Mouse (Mus musculus) layer of hippocampus, adult 9-11 months (tissue): ENCODE results near the gene Fam198b.
"Not testable (repeated sequence)": the region's sequence is repeated elsewhere in the genome, so short reads cannot be mapped to it uniquely, and the experiment has no call there.

Source experiments
- DNase-seq: peaks from one replicate; pipeline ENCODE4 v3.0.0; 2022

Fam198b gene

DNA sequence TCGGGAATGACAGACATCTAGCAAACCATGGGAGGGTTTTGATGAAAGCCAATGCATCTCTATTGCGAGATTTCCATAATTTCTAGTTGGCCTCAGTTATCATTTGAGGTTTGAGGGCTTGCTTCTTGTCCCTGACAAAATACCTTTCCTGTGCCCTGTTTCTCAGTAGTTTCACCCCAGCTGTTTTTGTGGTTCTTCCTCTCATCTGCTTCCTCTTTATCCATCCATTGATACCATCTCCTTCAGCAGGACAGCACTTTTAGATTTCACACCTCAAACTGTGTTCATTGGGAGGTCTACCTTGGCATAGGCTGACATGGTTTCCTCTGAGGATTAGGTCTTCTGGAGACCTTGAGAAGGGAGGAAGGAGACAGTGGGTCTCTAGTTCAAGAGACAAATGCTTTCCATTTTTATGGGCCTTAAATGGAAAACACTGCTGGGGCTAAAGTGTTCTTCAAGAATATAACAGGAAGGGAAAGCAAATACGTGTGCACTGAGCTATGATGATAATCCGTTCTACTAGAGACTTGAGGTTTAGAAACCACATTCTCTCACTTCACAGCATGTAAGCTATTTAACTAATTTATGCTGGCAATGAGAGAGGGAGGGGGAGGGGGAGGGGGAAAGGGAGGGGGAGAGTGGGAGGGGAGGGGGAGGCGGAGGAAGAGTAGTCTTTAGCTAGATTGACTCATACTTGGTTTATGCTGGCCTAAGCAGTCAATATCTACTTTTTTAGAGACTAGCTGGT lies 41.8 kb downstream of the Fam198b start:
- DNase-seq = no peak

DNA sequence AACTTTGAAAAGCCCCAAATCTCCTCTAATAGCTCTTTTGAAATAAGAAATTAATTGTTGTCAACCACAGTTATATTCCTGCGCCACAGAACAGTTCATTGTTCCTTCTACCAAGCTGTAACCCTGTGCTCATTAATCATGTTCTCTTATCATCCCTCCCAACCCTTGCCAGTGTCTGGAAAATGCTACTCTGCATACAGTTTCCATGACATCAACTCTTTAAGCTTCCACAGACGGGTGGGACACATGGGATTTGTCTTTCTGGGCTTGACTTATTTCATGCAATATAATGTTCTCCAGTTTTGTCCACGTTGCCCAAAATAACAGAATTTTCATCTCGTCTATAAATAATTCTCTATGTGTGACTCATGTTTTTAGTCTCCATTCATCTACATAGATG lies 42.7 kb downstream of the Fam198b start:
- DNase-seq = no peak

DNA sequence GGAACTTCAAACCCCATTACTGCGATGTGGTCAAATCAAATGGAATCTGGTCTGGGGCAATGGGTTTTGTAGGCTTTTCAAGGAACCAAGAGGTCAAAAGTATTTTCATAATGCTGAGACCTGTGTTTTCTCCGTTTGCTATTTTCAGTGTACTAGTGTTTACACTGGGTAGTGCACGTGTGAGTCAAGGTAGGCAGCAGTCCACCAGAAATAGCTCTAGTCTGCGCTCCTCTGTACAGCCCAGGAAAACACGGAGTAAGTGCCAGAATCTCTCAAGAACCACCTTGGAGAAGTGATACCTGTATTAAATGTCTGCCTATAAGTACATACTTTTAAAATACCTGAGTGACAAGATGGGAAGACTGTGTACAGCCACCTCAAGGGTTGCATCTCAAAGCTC lies 44.1 kb downstream of the Fam198b start:
- no peak for DNase-seq

DNA sequence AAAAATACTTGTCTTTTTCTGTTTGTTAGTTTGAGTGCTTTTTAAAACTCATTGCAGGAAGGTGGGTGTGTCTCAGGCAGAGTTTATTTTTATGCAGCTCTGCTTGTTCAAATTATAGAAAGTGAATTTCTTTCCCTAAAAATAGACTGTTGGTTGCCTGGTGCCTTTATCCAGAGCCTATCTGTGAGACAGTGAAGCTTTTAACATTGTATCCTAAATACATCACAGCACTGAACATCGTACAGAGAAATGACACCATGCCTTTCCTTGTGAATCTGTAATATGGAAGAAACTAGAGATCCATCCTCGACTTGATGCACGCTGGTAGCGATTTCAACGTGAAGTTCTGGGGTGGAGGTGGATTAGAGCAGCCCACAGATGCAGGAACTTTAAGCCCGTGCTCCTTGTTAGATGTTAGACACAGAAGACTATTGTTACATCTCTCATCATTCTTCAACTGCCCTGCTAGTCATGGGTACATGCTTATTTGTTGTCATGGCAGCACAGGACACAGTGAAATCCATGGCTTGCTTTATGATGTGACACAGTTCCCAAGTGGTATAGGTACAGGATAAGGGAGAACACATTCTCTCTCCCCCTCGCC lies 45.9 kb downstream of the Fam198b start:
- peak; percentile 35 for DNase-seq

DNA sequence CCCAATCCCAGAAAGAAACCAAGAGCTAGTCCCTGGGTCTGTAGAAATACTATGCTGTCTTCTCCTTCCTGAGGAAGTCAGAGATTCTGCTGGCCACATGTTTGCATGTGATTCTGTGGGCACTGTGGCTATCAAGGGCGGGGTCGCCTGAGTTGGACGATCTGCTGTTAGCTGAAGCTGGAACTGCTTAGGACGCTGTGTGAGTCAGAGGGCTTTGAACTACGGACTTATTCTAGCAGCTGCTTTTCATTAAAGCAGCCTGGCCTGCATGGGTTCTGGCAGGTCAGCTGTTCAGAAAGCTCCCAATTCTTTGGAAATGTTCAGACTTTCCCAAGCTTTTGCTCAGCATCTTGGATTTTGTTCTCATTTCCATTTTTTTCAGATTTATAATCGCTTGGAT lies 51.9 kb downstream of the Fam198b start:
- no peak for DNase-seq

DNA sequence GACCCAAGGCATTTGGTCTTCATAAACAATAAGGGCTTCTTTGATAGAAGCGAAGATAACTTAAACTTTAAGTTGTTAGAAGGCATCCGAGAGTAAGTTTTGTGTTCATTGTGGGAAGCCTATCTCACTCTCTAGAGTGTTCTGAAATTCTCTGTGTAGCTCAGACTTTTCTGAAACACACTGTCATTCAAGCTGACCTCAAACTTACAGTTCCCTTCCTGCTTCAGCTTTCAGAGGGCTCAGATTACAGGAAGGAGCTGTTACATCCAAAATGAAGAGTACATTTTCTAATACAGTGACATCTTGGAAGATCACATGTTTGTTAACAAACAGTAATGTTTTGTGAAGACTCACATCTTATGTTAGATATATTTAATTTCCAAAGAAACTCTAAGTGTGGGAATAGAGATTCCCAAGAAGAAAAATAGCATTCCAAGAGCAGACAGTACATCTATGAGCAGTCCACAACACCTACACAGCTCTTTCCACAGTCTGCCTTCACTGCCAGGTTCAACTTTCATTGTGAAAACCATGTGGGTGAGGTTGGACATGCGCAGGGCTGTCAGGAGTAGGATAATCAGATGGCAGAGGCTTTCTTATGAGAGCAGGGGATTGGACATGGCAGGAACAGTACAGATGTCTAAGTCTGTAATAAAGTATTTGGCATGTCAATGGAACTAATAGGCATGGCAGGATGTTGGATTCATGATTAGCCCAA lies 52.6 kb downstream of the Fam198b start:
- no peak for DNase-seq

DNA sequence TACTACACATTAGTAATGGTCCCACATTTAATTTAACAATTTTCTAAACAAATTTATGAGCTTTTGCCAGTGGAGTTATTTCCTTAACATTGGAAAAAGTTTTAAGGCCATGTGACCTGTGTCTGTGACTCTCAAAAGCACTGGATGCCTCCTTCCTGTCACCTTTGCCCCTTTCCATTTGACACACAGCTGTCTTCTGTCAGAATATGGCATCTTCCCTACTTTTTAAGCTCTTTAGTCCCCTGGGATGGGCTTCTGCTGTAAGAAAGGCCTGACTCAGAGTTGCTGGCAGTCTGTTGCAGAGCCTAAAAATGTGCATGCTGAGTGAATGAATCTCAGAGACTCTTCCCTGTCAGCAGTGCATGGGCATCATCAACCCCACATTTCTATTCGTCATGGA lies 63.4 kb downstream of the Fam198b start:
- no peak for DNase-seq

DNA sequence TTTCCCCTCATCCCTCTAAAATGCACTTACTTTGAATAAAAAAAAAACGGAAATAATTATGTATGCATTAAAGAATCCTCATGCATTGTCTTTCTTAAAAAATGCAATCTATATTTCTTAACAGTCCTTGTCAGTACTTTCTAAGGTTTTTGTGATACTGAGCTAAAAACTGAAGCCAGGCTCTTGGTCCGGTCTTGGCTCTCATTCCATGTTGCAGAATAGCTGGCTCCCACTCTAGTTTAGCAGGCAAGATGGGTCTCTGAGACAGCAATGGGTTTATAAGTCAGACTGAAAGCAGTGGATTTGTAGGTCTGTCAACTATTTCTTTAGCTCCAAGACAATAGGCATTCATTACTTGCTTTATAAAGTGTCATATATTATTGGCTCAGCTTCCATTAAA lies 63.8 kb downstream of the Fam198b start:
- no peak for DNase-seq

DNA sequence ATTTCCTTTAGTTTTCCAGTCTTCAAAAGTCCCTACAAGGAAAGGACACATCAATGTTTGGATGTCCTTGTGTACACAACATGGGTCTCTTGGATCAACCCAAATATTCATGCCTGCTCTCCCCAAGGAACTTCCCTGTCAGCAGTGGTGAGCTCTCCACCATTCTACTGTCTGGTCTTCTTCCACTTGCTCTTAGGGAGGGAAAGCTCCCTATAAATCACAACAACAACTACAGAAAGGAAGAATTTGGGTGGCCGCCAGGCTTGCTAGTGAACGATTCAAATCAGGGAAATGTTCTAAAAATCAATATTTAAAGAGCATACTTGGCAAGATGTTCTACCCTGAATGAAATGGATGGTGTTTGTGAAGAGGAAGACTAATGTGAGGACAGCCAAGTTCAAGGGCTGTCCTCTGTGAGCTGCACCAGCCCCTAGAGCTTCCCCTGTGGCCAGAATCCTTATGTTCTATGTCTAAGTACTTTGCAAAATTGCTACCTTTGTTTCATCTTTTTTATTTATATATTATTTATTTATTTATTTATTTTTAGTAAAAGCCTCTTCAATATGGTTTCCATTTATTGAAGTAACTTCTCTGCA lies 68.9 kb downstream of the Fam198b start:
- no peak for DNase-seq

DNA sequence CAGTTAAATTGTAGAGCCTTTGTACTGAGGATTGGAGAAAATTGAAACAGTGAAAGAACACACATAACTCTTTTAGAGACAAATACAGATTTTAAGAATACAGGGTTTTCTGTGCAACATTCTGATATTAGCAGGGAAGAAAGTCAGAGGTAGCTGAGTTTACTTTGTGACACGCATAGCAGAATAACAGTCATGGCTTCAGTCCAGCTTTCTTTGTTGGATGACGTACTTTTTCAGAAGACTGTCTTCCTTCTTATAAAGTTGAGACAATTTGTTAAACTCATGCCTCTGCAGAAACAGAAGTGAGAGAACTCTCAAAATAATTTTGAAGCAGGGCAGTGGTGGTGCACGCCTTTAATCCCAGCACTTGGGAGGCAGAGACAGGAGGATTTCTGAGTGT lies 70.9 kb downstream of the Fam198b start:
- no peak for DNase-seq

DNA sequence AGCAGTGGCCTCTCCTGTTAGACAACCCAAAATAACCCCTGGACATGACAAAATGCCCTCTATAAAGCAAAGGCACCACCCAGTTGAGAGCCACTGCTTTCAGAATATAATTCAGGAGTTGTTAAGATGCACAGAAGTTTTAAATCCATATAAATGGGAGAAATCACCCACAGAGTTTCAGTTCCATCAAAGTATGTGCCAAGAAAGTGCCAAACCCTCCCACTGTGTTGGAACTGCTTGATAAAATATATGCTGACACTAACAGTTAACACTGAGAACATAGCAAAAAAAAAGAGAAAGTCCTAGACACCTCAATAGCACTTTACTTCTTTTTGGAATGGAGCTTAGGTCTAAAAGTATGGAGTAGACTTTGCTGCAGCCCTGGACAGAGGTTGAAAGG lies 72.5 kb downstream of the Fam198b start:
- DNase-seq = no peak

DNA sequence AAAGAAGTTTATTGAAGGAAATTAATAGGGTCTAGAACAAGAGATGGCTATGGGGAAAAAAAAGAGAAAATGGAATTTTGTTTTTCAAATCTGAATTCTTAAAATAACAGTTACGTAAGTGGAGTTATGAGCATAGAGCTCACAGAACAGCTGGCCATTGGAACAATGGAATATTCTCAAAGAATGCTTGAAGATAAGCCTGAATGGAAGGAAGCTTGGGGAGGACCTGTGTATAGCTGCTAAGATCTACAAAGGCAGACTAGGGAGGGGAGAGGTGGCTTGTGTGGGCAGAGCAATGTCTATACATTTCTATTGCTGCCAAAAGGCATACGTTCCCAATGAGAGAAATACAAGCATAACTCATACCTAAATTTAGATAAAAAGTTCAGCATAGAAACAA lies 73.4 kb downstream of the Fam198b start:
- no peak for DNase-seq

DNA sequence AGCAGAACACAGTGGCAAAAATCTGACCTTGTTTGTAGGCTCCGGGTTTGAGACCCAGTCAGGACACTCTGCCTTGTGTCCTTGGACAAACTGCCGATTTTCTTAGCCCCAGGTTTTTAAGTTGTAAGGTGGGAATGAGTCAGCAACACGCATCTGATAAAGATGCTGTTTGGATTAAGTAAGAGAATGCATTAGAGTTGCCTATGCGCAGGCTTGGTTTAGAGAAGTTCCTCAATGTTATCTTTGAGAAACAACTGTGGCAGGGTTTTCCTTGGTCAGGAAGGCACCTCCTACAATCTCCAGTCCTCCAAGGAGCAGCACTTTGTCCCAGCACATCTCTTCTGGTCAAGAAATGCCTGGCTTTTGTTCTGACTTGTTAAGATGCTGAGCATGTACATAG lies 82.4 kb downstream of the Fam198b start:
- DNase-seq = no peak

DNA sequence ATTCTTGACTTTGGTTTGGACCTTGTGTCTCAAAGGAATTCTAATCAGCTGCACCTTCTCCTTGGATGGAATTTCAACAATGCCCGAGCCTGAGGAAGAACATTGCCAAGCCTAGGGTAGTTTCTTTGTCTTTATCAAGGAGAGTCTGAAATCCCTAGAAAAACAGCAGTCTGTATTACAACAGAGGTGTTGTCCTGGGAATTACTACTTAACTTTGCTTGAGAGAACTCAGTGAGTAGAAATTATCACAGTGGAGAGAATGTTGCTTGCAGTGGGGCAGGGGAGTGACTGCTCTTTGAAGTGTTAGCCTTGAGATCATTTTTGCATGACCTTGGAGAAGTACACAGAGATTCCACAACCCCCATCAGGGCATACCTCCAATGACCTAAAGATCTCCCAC lies 83.0 kb downstream of the Fam198b start:
- no peak for DNase-seq

DNA sequence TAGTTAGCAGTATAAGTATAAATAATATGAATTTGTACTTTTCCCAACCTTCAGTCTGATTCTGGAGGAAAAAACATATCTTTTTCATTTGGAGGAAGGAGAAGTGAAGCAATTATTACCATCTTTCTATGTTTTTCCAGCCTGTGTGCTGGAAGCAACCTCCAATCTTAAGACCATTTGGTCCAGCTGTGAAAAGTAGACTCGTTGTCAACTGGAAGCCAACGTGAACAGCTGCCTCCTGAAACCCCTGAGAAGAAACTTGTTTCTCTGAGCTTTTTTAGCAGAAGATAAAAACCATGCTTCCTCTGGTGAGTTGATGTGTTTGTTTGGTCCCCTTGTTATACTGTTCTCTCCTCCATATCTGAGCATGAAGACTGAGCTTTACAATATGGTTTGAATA lies 84.1 kb downstream of the Fam198b start:
- DNase-seq = no peak

DNA sequence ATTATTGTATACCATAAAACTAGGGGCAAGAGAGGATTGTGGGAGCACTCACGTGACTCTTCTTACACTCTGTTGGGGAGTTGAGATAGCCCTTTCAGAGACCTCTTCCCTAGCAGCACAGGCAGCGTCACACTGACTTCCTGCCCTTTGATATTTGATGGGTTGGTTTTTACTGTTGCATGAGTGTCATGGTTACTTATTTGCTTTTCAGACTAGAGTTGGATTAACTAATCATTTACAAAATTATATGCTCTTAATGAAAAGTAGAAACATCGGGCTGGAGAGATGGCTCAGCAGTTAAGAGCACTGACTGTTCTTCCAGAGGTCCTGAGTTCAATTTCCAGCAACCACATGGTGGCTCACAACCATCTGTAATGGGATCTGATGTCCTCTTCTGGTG lies 85.2 kb downstream of the Fam198b start:
- DNase-seq = not testable (repeated sequence)

DNA sequence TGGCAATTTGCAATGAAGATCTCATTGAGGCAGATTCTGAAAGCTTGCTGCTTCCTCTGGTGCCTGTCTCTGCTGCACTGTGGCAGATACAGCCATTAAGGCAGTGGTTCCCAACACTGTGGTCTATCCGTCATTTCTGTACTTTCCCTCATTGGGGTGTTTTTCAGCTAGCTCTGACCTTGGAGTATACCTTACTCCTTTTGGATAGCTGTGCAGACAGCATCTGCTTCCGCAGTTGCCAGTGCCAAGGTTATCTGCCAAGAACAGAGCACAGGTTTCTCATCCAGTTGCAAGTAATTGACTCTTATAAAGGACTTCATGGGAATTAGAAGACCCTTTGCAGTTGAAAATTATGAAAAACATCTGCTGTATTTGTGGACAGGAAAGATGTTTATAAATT lies 85.7 kb downstream of the Fam198b start:
- no peak for DNase-seq

DNA sequence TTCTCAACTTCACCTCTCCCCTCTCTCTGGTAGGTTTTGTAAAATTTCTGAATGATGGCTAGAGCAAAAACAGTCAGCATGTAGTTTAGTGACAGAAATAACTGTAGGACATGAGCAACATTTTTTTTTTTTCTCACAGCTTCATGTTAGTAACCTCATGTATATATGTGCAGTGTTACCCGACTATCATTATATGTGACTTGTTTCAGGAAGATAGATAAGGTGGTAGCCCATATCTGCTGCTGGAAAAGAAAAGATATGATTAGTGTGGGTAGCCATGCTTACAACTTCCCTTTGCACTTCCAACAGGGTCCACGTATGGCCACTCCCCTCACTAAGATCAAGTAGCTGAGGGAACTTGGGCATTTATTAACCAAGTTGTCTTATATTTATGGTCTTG lies 86.2 kb downstream of the Fam198b start:
- DNase-seq = no peak

DNA sequence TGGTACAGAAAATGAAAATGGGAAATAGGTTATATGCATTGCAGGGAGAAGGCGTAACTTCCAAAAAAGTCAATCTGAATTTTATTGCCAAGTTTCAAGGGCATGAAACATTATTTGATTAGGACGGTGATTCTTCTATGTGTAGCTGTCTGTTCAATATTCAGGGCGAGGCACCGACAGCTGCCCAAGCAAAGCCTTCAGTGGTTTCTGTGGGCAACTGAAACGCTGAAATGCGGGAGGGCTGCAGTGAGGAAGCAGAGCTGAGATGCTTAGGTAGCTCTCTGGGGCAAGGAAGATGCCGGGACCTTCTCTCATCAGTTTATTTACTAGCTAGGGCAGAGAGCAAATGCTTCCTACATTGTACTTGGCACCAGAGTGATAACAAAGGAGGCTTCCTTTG lies 87.2 kb downstream of the Fam198b start:
- DNase-seq = no peak

DNA sequence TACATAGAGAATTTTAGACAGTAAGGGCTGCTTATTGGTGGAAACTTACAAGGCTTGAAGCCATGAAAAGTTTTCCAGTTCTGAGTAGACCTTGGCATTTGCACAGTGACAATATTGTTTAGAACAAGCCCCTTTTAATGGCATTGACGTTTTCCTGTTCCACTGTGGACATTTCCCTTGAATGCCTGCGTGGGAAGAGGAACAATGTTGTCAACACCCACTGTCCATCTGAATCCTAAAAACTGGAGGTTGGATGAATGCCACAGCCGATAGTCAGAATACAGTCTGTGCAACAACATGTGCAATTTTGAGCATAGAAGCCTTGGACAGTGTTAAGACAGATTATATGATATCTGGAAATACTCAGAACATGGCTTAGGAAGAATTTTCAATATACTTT lies 92.5 kb downstream of the Fam198b start:
- peak; percentile 78 for DNase-seq

DNA sequence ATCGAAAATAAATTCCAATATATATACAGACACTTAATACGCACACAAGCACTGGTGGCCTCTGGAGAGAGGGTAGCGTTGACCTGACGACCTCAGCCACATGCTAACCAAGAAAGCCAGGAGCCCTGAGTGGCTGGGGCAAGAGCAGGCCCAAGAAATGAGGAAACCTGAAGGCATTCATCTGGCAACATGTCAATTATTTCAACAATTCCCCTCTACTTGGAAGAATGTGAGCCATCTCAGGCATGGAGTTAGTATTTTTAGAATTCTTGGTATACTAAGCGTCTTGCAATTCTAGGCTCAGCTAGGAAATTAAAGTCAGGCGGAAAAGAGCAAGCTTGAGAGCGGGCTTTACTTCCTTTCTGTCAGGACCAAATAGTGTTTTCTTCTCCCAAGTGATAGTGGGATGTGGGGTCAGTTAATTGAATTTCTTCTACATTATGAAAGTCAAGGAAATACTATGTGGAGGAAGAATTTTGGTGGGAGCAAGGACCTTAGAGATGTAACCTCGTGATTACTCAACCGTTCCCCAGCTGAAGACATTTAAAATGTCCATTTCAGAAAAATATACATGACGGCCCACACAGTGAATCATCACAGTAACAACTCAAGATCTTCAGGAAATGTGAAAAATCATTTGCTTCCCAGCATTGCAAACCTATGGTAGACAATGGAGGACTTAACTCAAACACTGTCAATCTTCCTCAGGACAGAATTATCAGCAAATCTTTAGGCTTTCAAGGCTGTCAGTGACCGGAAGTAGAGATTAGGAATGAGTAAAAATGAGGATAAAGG lies 93.5 kb downstream of the Fam198b start:
- no peak for DNase-seq

DNA sequence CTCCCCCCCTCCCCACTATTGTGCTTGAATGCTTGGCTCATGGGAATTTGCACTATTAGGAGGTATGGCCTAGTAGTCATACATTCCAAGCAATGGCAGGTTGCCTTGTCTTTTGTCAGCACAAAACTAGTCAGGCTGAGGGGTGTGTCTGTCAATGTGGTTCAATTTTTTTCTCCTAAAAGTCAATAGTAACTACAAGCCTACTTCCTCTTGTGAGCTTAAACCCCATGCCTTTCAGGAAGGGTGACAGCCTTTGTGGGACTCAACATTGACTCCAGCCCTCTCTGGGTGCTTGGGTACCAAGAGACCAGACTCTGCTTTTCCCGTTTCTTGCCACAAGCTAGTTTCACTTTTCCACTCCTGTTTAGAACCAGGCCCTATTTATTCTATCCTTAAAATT lies 96.4 kb downstream of the Fam198b start:
- no peak for DNase-seq

DNA sequence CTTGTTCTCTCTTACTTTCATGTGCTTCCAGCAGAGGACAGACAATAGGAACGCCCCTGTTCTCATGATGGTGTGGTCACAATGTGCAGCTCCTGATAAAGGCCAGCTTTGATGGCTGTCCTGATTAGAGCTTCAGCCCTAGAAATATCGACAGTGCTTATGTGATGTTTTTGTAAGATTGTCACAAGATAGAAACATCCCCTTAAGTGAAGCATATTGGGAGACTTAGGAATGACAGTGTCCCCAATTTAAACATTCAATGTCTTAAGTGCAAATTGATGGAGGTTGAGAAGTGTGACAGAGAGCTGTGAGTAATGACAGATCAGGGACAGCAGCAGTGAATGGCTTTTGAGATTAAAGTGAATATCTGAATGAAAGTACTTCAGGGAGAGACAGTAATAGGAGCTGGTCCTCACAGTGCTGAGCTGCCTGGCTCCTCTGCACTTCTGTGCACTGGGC lies 99.7 kb downstream of the Fam198b start:
- DNase-seq = no peak
